In genomic region chr11:59297941-59298340, GRCm38 (mm10) we compare ENCODE assay signal across 11 mouse cellular contexts. TPM values are rescaled to one million over a fixed set of nuclear protein-coding genes. Genes with fewer than 3 reads are reported as not detected.
DNase-seq lines count a peak whose midpoint lies in the region; TF ChIP-seq lines count a peak whose summit lies in the region.
"Had no signal": no experiment of that assay in that cellular context is flagged by ENCODE, and none has a peak within 500 bp of the region (broad histone marks: within the 10 kb centered on the region; RNA-seq: fewer than 3 reads in every experiment).

No protein-coding gene starts in this region.

- H3K27ac ChIP-seq in gastrocnemius, adult 2 months = no peak overlapping the region
- H3K27ac ChIP-seq in layer of hippocampus, adult 2 months = no peak overlapping the region
- H3K27ac ChIP-seq: heart, embryonic 13.5 days; lung, embryonic 15.5 days; stomach, embryonic 15.5 days had no signal

- peak; percentile 66 for TF ChIP-seq CTCF in gastrocnemius, adult 2 months (IDR thresholded peaks at IDR 0.05)
- peak; percentile 96 for TF ChIP-seq CTCF in layer of hippocampus, adult 2 months (conservative IDR thresholded peaks at IDR 0.05)

- no peak overlapping the region for H3K4me3 ChIP-seq in gastrocnemius, adult 2 months
- H3K4me3 ChIP-seq in layer of hippocampus, adult 2 months = no peak overlapping the region
- H3K4me3 ChIP-seq: heart, embryonic 13.5 days; lung, embryonic 15.5 days; stomach, embryonic 15.5 days had no signal

- intact Hi-C loops in gastrocnemius, adult 2 months (cut with DNase I) = loop anchor here (10.0 kb wide), 1 partner anchor 203 kb away; no protein-coding TSS in a partner anchor

- DNase-seq in gastrocnemius, adult 2 months = peak; percentile 29
- DNase-seq in gastrocnemius, adult 18-20 months (ENCODE audit: low spot score) = no peak
- peak; percentile 42 for DNase-seq in ovary, postnatal 36 days (ENCODE audit: low spot score)
- DNase-seq in ovary, adult 18-20 months (ENCODE audit: low spot score) = no peak
- DNase-seq in cerebellum, postnatal 14 days = peak; percentile 77 to 83
- DNase-seq in layer of hippocampus, adult 2 months (ENCODE audit: low spot score in 2 of 2) = peak; percentile 54 to 79
- DNase-seq in right cerebral cortex, adult 18-20 months = peak; percentile 62
- DNase-seq in spleen, postnatal 14 days (ENCODE audit: low spot score in 2 of 2) = no peak

RNA-seq across cellular contexts. Expression of gene Wnt3a, which starts 7.4 kb away (rescaled TPM):
- total RNA-seq in gastrocnemius, adult 2 months (2021) = not detected
- total RNA-seq in gastrocnemius, adult 18-20 months (2021) = not detected
- total RNA-seq in layer of hippocampus, adult 2 months (2021) = under 1 TPM in 1 of 2 experiments, not detected in 1; 0.13 TPM

RNA-seq across cellular contexts. Expression of gene Wnt9a, which starts 8.8 kb away (rescaled TPM):
- 1 to 10 TPM; 7.8 to 9.7 TPM for total RNA-seq in gastrocnemius, adult 2 months (2021)
- 1 to 10 TPM; 7.9 to 9.9 TPM for total RNA-seq in gastrocnemius, adult 18-20 months (2021)
- 1 to 10 TPM; 3.8 TPM for total RNA-seq in layer of hippocampus, adult 2 months (2021)

Comparison
In these comparisons a context has a peak if more than half of its experiments do, and no peak if none do; other contexts are left out.
1. DNase-seq: peak in gastrocnemius, adult 2 months (single experiment), ovary, postnatal 36 days (single experiment), cerebellum, postnatal 14 days (2 of 2), layer of hippocampus, adult 2 months (2 of 2) and right cerebral cortex, adult 18-20 months (single experiment); none in gastrocnemius, adult 18-20 months (single experiment), ovary, adult 18-20 months (single experiment) and spleen, postnatal 14 days (0 of 2).